Mouse (Mus musculus): ENCODE results near the gene Fmnl2.

GRCm38 (mm10) chr2:52822214-52822613 is 35.4 kb upstream of the Fmnl2 start:
- no peak for TF ChIP-seq POLR2A (IDR thresholded peaks at IDR 0.05; ENCODE audit: low read depth, low read length)
- no peak for TF ChIP-seq CTCF (IDR thresholded peaks at IDR 0.05; ENCODE audit: extremely low read depth, insufficient read length, insufficient replicate concordance, low read depth, low read length)
